22 mouse cellular contexts compared by ENCODE assay signal in genomic region chr13:81270396-81270795, GRCm38 (mm10).
DNase-seq lines count a peak whose midpoint lies in the region; ATAC-seq and TF ChIP-seq lines count a peak whose summit lies in the region.
"Had no signal": no experiment of that assay in that cellular context is flagged by ENCODE, and none has a peak within 500 bp of the region (broad histone marks: within the 10 kb centered on the region; RNA-seq: fewer than 3 reads in every experiment).

No protein-coding gene starts in this region.

- DNase-seq in kidney, adult 11 months = peak; percentile 11
- DNase-seq in kidney, adult 8-10 months = peak; percentile 19 to 54
- no peak for DNase-seq in kidney, postnatal 10 days
- peak; percentile 38 for DNase-seq in retina, embryonic 14.5 days (ENCODE audit: low spot score)
- DNase-seq in stomach, postnatal 0 days (ENCODE audit: low spot score) = no peak
- DNase-seq in ovary, postnatal 14 days (ENCODE audit: low spot score) = no peak
- DNase-seq: adrenal gland, adult 8-10 months; adrenal gland, postnatal 36 days; cerebellum, adult 18-20 months; cerebellum, adult 9-11 months; cerebellum, postnatal 25 days; forebrain, postnatal 0 days; gastrocnemius, adult 2 months; gastrocnemius, postnatal 14 days; heart, adult 11 months had no signal

- no peak overlapping the region for H3K4me3 ChIP-seq in kidney, embryonic 14.5 days (ENCODE audit: low read length)
- no peak overlapping the region for H3K4me3 ChIP-seq in stomach, postnatal 0 days (ENCODE audit: low read depth, low read length)
- H3K4me3 ChIP-seq: embryonic facial prominence, embryonic 12.5 days; embryonic facial prominence, embryonic 15.5 days; gastrocnemius, adult 2 months; hindbrain, embryonic 12.5 days had no signal

- no peaks in the 10 kb centered on the region for H3K36me3 ChIP-seq in kidney, embryonic 14.5 days (ENCODE audit: control insufficient read depth, insufficient read depth, low read length)
- no peaks in the 10 kb centered on the region for H3K36me3 ChIP-seq in stomach, postnatal 0 days (ENCODE audit: control insufficient read depth, insufficient read depth, low read length)
- H3K36me3 ChIP-seq: embryonic facial prominence, embryonic 12.5 days; embryonic facial prominence, embryonic 15.5 days; hindbrain, embryonic 12.5 days had no signal

- TF ChIP-seq EP300 in stomach, postnatal 0 days (optimal IDR thresholded peaks at IDR 0.05) = no peak

- no peaks in the 10 kb centered on the region for H3K4me1 ChIP-seq in kidney, embryonic 14.5 days (ENCODE audit: control insufficient read depth, insufficient read depth, low read length)
- H3K4me1 ChIP-seq in stomach, postnatal 0 days (replicated peaks; ENCODE audit: control insufficient read depth, insufficient read depth) = no peaks in the 10 kb centered on the region
- H3K4me1 ChIP-seq: embryonic facial prominence, embryonic 12.5 days; embryonic facial prominence, embryonic 15.5 days; hindbrain, embryonic 12.5 days had no signal

- ATAC-seq in kidney, embryonic 14.5 days (ENCODE audit: low FRiP score, low TSS enrichment) = no peak
- ATAC-seq in stomach, postnatal 0 days (ENCODE audit: low FRiP score, low TSS enrichment) = no peak
- ATAC-seq: activated CD4-positive, CD25-positive, alpha-beta regulatory T cell, adult 4 months; forebrain, embryonic 14.5 days; forebrain, postnatal 0 days had no signal

- H3K9ac ChIP-seq in kidney, embryonic 14.5 days (ENCODE audit: low read depth, low read length) = no peak overlapping the region
- H3K9ac ChIP-seq in stomach, postnatal 0 days (ENCODE audit: low read length) = no peak overlapping the region
- H3K9ac ChIP-seq: embryonic facial prominence, embryonic 12.5 days; embryonic facial prominence, embryonic 15.5 days; forebrain, postnatal 0 days; hindbrain, embryonic 12.5 days had no signal

- 87% methylated on average over 6 of the region's 6 CpGs for WGBS in kidney, embryonic 14.5 days
- 75% methylated on average over 6 of the region's 6 CpGs for WGBS in stomach, postnatal 0 days

- no peak overlapping the region for H3K27ac ChIP-seq in kidney, embryonic 14.5 days (ENCODE audit: low read depth, low read length)
- H3K27ac ChIP-seq in stomach, postnatal 0 days (replicated peaks) = no peak overlapping the region
- H3K27ac ChIP-seq: embryonic facial prominence, embryonic 12.5 days; embryonic facial prominence, embryonic 15.5 days; gastrocnemius, adult 2 months; hindbrain, embryonic 12.5 days had no signal

- H3K4me2 ChIP-seq in kidney, embryonic 14.5 days (replicated peaks; ENCODE audit: low read depth, low read length) = no peak overlapping the region
- no peak overlapping the region for H3K4me2 ChIP-seq in stomach, postnatal 0 days (replicated peaks; ENCODE audit: low read depth)
- H3K4me2 ChIP-seq: embryonic facial prominence, embryonic 12.5 days; embryonic facial prominence, embryonic 15.5 days; heart, embryonic 11.5 days; hindbrain, embryonic 12.5 days had no signal

- no peak for TF ChIP-seq CTCF in stomach, postnatal 0 days (IDR thresholded peaks at IDR 0.05; ENCODE audit: low read depth)

- no peaks in the 10 kb centered on the region for H3K9me3 ChIP-seq in kidney, embryonic 14.5 days (ENCODE audit: control insufficient read depth, low read length)
- H3K9me3 ChIP-seq in stomach, postnatal 0 days (ENCODE audit: control insufficient read depth, low read length) = no peaks in the 10 kb centered on the region
- H3K9me3 ChIP-seq: embryonic facial prominence, embryonic 12.5 days; embryonic facial prominence, embryonic 15.5 days; hindbrain, embryonic 12.5 days had no signal

- H3K27me3 ChIP-seq in kidney, embryonic 14.5 days (ENCODE audit: control insufficient read depth, insufficient read depth, low read length) = no peaks in the 10 kb centered on the region
- H3K27me3 ChIP-seq in stomach, postnatal 0 days (ENCODE audit: control insufficient read depth, insufficient read depth, low read length) = no peaks in the 10 kb centered on the region
- H3K27me3 ChIP-seq: embryonic facial prominence, embryonic 12.5 days; embryonic facial prominence, embryonic 15.5 days; hindbrain, embryonic 12.5 days had no signal

Comparison
In these comparisons a context has a peak if more than half of its experiments do, and no peak if none do; other contexts are left out.
1. DNase-seq: peak in kidney, adult 11 months (single experiment), kidney, adult 8-10 months (2 of 2) and retina, embryonic 14.5 days (single experiment); none in kidney, postnatal 10 days (single experiment), stomach, postnatal 0 days (single experiment) and ovary, postnatal 14 days (single experiment).